Mouse (Mus musculus): ENCODE measurements at regions not wholly inside any gene's neighbourhood (a gene's known extent, or its start where the extent isn't known, plus 50 kb on each side); places are given as distances from the start of the nearest gene placed in this dataset.

GRCm38 (mm10) chr16:26211418-26211817, 105.8 kb upstream of the P3h2 start:
- no peak for TF ChIP-seq POLR2A (IDR thresholded peaks at IDR 0.05; ENCODE audit: low read depth, low read length)
- no peak for TF ChIP-seq CTCF (IDR thresholded peaks at IDR 0.05; ENCODE audit: extremely low read depth, insufficient read depth, insufficient read length, insufficient replicate concordance)

Data from spleen, adult 2 months (tissue).